Mouse (Mus musculus) heart, postnatal 0 days (tissue): ENCODE data around the gene Smoc2.

Experiments used
- CTCF ChIP-seq: IDR thresholded peaks from 2 replicates; pipeline ENCODE4 v1.5.1; 2016; ENCODE audit warnings: antibody characterized with exemption, control low read depth, low read depth
- EP300 ChIP-seq: IDR thresholded peaks from 2 replicates; pipeline ENCODE4 v1.6.1; 2016; ENCODE audit warnings: antibody characterized with exemption, low read depth

DNA sequence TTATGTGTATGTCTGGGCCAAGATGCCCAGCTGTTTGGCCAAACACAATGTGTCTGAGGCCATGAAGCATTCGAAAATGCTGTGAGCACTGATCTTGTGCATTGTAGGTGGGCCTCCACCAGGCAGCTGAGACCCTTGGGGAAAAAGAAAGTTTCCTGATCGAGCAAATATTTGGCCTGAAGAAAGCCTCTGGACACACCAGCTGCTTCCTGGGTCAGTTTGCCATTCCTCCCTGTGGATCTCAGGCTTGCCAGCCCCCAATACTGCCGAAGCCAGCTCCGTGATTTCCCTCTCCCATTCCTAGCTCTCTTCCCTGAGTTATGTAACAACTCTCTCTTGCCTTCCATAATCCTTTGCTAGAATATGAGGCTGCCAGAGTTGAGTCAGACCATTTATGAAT is 11.3 kb upstream of the Smoc2 start:
- TF ChIP-seq CTCF, result no peak
- no peak for TF ChIP-seq EP300
